Mouse (Mus musculus) limb, embryonic 12.5 days (tissue): Measurements from ENCODE around the gene Plod1. TPM values are rescaled to one million over a fixed set of nuclear protein-coding genes. Genes with fewer than 3 reads are reported as not detected.
"Not testable (repeated sequence)": the region's sequence is repeated elsewhere in the genome, so short reads cannot be mapped to it uniquely, and the experiment has no call there.

Experiments used
- ATAC-seq: fragments of 200-750 bp; cut with Nextera tagmentation; 2 replicates; pipeline ENCODE4 v1.8.0; 2017; ENCODE audit warnings: low read depth, moderate TSS enrichment; ENCODE audit not compliant: insufficient number of reproducible peaks, insufficient read depth, low FRiP score, low TSS enrichment
- H3K27ac ChIP-seq: fragments of 300-500 bp; sonication (generic); 2 replicates; pipeline ENCODE4 v1.5.1; 2016; ENCODE audit warnings: mild to moderate bottlenecking, moderate library complexity
- H3K27me3 ChIP-seq: fragments of 300-500 bp; sonication (generic); 2 replicates; pipeline ENCODE4 v1.6.1; 2016; ENCODE audit warnings: mild to moderate bottlenecking, moderate library complexity
- H3K36me3 ChIP-seq: fragments of 300-500 bp; sonication (generic); 2 replicates; pipeline ENCODE4 v1.6.1; 2016; ENCODE audit warnings: mild to moderate bottlenecking, moderate library complexity
- H3K4me1 ChIP-seq: fragments of 300-500 bp; sonication (generic); replicated peaks from 2 replicates; pipeline ENCODE4 v1.6.1; 2016
- H3K4me2 ChIP-seq: fragments of 300-500 bp; sonication (generic); 2 replicates; pipeline ENCODE4 v1.6.1; 2016; ENCODE audit warnings: mild to moderate bottlenecking, moderate library complexity
- H3K4me3 ChIP-seq: fragments of 300-500 bp; sonication (generic); replicated peaks from 2 replicates; pipeline ENCODE4 v1.5.1; 2016; ENCODE audit warnings: mild to moderate bottlenecking
- H3K9ac ChIP-seq: fragments of 300-500 bp; sonication (generic); replicated peaks from 2 replicates; pipeline ENCODE4 v1.6.1; 2016; ENCODE audit warnings: mild to moderate bottlenecking, moderate library complexity
- H3K9me3 ChIP-seq: fragments of 300-500 bp; sonication (generic); 2 replicates; pipeline ENCODE4 v1.6.1; 2016; ENCODE audit warnings: mild to moderate bottlenecking, moderate library complexity
- WGBS: fragments of 180-500 bp; shearing (Covaris S2); methylation state at CpG from one replicate; pipeline ENCODE4 v1.1.7; 2016; 5-methylcytosine and 5-hydroxymethylcytosine counted together
- polyA plus RNA-seq: library from polyadenylated mRNA; unstranded; fragments of >200 nt; fragmentation: Nextera tagmentation; extraction: Ambion mirVana; gene quantifications from 2 replicates; pipeline ENCODE4 v1.2.1, GENCODE M21; 2016

Plod1 gene
- polyA plus RNA-seq, 1 experiment from 2014 or later = 51.2 TPM

GRCm38 (mm10) chr4:147867563-147868449 lies 68.8 kb downstream of the Plod1 start:
- H3K36me3 ChIP-seq = peaks cover 49% of the 10 kb centered on the region

GRCm38 (mm10) chr4:147866793-147867192 lies 69.8 kb downstream of the Plod1 start:
- not testable (repeated sequence) for H3K9me3 ChIP-seq, H3K9ac ChIP-seq, H3K27me3 ChIP-seq, H3K27ac ChIP-seq, H3K4me3 ChIP-seq, ATAC-seq, H3K4me2 ChIP-seq
- peaks cover 49% of the 10 kb centered on the region for H3K36me3 ChIP-seq
- 35% methylated on average over 3 of the region's 3 CpGs for WGBS
- H3K4me1 ChIP-seq = peaks cover 21% of the 10 kb centered on the region

More at GRCm38 (mm10) chr4:147867563-147868449, 68.8 kb downstream of the Plod1 start:
- H3K4me1 ChIP-seq = peaks cover 21% of the 10 kb centered on the region
- peak overlapping the region; percentile 66 for H3K4me2 ChIP-seq
- peak overlapping the region; percentile 82 for H3K27ac ChIP-seq
- WGBS = 5% methylated on average over 22 of the region's 22 CpGs
- ATAC-seq = peak; percentile 5
- peak overlapping the region; percentile 82 for H3K4me3 ChIP-seq
- no peaks in the 10 kb centered on the region for H3K9me3 ChIP-seq
- H3K27me3 ChIP-seq = no peaks in the 10 kb centered on the region
- peak overlapping the region; percentile 79 for H3K9ac ChIP-seq

GRCm38 (mm10) chr4:147866056-147866455 lies 70.5 kb downstream of the Plod1 start:
- H3K9me3 ChIP-seq = no peaks in the 10 kb centered on the region
- H3K4me2 ChIP-seq = no peak overlapping the region
- H3K9ac ChIP-seq = no peak overlapping the region
- no peaks in the 10 kb centered on the region for H3K27me3 ChIP-seq
- no peak overlapping the region for H3K4me3 ChIP-seq
- no peak overlapping the region for H3K27ac ChIP-seq
- H3K36me3 ChIP-seq = peaks cover 51% of the 10 kb centered on the region
- H3K4me1 ChIP-seq = peaks cover 21% of the 10 kb centered on the region
- WGBS = 96% methylated on average over 9 of the region's 9 CpGs
- ATAC-seq = no peak

- peaks cover 21% of the 10 kb centered on the region for H3K4me1 ChIP-seq
- 96% methylated on average over 6 of the region's 6 CpGs for WGBS
- H3K9ac ChIP-seq = no peak overlapping the region
- H3K4me2 ChIP-seq = no peak overlapping the region
- H3K27me3 ChIP-seq = no peaks in the 10 kb centered on the region
- no peak for ATAC-seq
- peaks cover 54% of the 10 kb centered on the region for H3K36me3 ChIP-seq
- no peaks in the 10 kb centered on the region for H3K9me3 ChIP-seq
- H3K4me3 ChIP-seq = no peak overlapping the region
- no peak overlapping the region for H3K27ac ChIP-seq
Measured at GRCm38 (mm10) chr4:147865651-147866050, 70.9 kb downstream of the Plod1 start.

GRCm38 (mm10) chr4:147862051-147862450 lies 74.5 kb downstream of the Plod1 start:
- 90% methylated on average over 3 of the region's 3 CpGs for WGBS

More at GRCm38 (mm10) chr4:147862051-147862450, 74.5 kb downstream of the Plod1 start:
- no peak overlapping the region for H3K9ac ChIP-seq
- no peak overlapping the region for H3K27ac ChIP-seq
- H3K4me1 ChIP-seq = no peaks in the 10 kb centered on the region
- no peak overlapping the region for H3K4me2 ChIP-seq
- H3K27me3 ChIP-seq = no peaks in the 10 kb centered on the region
- ATAC-seq = no peak
- H3K36me3 ChIP-seq = peaks cover 60% of the 10 kb centered on the region
- H3K4me3 ChIP-seq = no peak overlapping the region
- no peaks in the 10 kb centered on the region for H3K9me3 ChIP-seq

Other genes with a start within 250 kb of the Plod1 start
- gene Zfp534, start 234.2 kb downstream of the Plod1 start, polyA plus RNA-seq = not detected in 2 replicates
- gene Zfp984, start 127.0 kb downstream of the Plod1 start, polyA plus RNA-seq = 8.0 and 8.4 TPM in 2 replicates
- gene Zfp933, start 88.4 kb downstream of the Plod1 start, polyA plus RNA-seq = 6.1 and 6.4 TPM in 2 replicates
- 48.4 and 49.1 TPM in 2 replicates for gene Miip, start 68.0 kb downstream of the Plod1 start, polyA plus RNA-seq
- 14.1 and 14.8 TPM in 2 replicates for gene Fv1, start 67.8 kb downstream of the Plod1 start, polyA plus RNA-seq
- gene Mfn2, start 32.1 kb downstream of the Plod1 start, polyA plus RNA-seq = 32.3 and 32.5 TPM in 2 replicates
- gene 2510039O18Rik, start 4.1 kb upstream of the Plod1 start, polyA plus RNA-seq = 23.5 and 26.0 TPM in 2 replicates
- 0.28 TPM in 1 of 2 replicates, not detected in the other for gene Nppb, start 49.0 kb upstream of the Plod1 start, polyA plus RNA-seq
- 0.74 and 1.5 TPM in 2 replicates for gene Nppa, start 64.0 kb upstream of the Plod1 start, polyA plus RNA-seq
- gene Clcn6, start 102.1 kb upstream of the Plod1 start, polyA plus RNA-seq = 8.5 and 8.8 TPM in 2 replicates
- gene Mthfr, start 102.3 kb upstream of the Plod1 start, polyA plus RNA-seq = 27.3 and 28.9 TPM in 2 replicates
- 11.2 and 12.0 TPM in 2 replicates for gene Agtrap, start 151.3 kb upstream of the Plod1 start, polyA plus RNA-seq
- 104 and 107 TPM in 2 replicates for gene Mad2l2, start 193.6 kb upstream of the Plod1 start, polyA plus RNA-seq
- 1.8 and 1.9 TPM in 2 replicates for gene Draxin, start 193.9 kb upstream of the Plod1 start, polyA plus RNA-seq
- 11.8 and 11.9 TPM in 2 replicates for gene Fbxo6, start 215.4 kb upstream of the Plod1 start, polyA plus RNA-seq
- 17.5 and 18.7 TPM in 2 replicates for gene Fbxo44, start 223.7 kb upstream of the Plod1 start, polyA plus RNA-seq
- gene Fbxo2, start 223.9 kb upstream of the Plod1 start, polyA plus RNA-seq = 2.5 and 3.3 TPM in 2 replicates